Mouse (Mus musculus): Measurements from ENCODE around the gene Phf5a. TPM values are rescaled to one million over a fixed set of nuclear protein-coding genes. Genes with fewer than 3 reads are reported as not detected.

Phf5a gene
- total RNA-seq, 4 experiments from 2014 or later = 38.1 to 43.5 (median 38.2) TPM

- DNase-seq (ENCODE audit: low spot score in 2 of 2) = no peak
These were observed 42.5 kb downstream of the Phf5a start for GRCm38 (mm10) chr15:81829208-81829580.

- no peak for DNase-seq (ENCODE audit: low spot score in 2 of 2)
These were observed 43.1 kb downstream of the Phf5a start for GRCm38 (mm10) chr15:81828426-81829207.

DNA sequence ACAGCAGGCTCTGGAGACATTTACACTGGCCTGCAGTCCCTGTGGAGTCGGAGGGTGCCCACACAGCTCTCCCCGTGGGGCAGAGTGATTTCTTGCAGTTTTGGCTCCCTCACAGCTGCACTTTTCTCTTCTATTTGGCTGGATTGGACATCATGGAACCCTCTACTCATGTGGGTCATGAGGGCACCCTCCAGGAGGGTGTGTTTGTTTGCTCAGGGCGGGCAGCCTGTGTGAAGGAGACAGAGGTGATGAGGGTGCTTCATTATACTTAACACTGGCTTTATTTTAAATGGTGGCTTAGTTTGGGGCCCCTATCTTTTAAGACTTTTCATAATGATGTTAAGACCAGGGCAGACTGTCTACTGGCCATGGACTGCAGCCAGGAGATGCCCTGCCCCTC, 46.9 kb downstream of the Phf5a start:
- no peak for DNase-seq (ENCODE audit: low spot score in 2 of 2)

DNA sequence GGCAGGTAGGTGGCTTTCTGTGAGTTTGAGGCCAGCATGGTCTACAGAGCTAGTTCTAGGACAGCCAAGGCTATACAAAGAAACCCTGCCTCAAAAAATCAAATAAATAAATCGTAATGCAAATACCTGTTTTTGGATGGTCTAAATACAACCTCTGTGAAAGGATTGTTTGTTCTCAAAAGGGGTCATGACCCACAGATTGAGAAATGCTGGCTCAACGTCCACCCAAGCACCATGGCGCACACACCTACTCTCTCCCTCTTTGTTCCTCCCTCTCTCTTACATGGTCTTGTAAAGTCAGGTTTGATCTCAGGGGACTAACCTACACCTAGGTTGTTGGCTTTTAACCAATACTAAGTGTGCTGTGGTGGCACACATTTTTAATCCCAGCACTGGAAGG, 49.1 kb downstream of the Phf5a start:
- DNase-seq (ENCODE audit: low spot score in 2 of 2) = no peak

DNA sequence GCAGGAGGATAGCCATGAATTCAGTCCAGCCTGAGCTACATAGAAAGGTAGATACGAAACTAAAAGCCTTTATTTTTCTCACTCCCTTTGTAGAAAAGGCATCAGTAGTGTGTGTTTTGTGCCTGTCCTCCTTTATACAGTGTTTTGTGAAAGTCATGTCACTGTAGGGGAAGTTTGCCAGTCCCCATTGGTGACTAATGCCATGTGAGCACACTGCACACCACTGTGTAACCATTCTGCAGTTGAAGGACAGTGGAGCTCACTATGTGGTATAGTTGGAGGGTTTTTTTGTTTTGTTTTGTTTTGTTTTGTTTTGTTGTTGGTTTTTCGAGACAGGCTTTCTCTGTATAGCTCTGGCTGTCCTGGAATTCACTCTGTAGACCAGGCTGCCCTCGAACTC, 53.3 kb downstream of the Phf5a start:
- no peak for DNase-seq (ENCODE audit: low spot score in 2 of 2)

- peak in 1 of 2 experiments; percentile 46 for DNase-seq (ENCODE audit: low spot score in 2 of 2)
These were observed 56.9 kb downstream of the Phf5a start for GRCm38 (mm10) chr15:81814716-81815370.

Other genes starting within 250 kb of the Phf5a start
- 10 to 100 TPM; 39.8 to 45.8 (median 43.9) TPM for gene L3mbtl2, start 208.0 kb downstream of the Phf5a start, total RNA-seq (2022)
- gene Chadl, start 174.6 kb downstream of the Phf5a start, total RNA-seq (2022) = 10 to 100 TPM in 3 of 4 experiments, 1 to 10 TPM in 1; 9.7 to 14.7 (median 13.1) TPM
- gene Zc3h7b, start 126.9 kb downstream of the Phf5a start, total RNA-seq (2022) = 100 to 1,000 TPM; 147 to 167 (median 158) TPM
- gene Rangap1, start 126.4 kb downstream of the Phf5a start, total RNA-seq (2022) = 100 to 1,000 TPM; 200 to 222 (median 212) TPM
- gene Tef, start 69.5 kb downstream of the Phf5a start, total RNA-seq (2022) = 100 to 1,000 TPM; 255 to 311 (median 291) TPM
- gene Tob2, start 13.1 kb downstream of the Phf5a start, total RNA-seq (2022) = 10 to 100 TPM; 26.6 to 40.2 (median 33.5) TPM
- 100 to 1,000 TPM; 453 to 537 (median 485) TPM for gene Aco2, start 398 bp upstream of the Phf5a start, total RNA-seq (2022)
- 10 to 100 TPM; 52.4 to 56.6 (median 55.3) TPM for gene Polr3h, start 54.3 kb upstream of the Phf5a start, total RNA-seq (2022)
- 10 to 100 TPM; 73.0 to 81.8 (median 75.8) TPM for gene Csdc2, start 64.8 kb upstream of the Phf5a start, total RNA-seq (2022)
- gene Pmm1, start 89.0 kb upstream of the Phf5a start, total RNA-seq (2022) = 100 to 1,000 TPM; 180 to 198 (median 188) TPM
- not detected for gene 1700029P11Rik, start 108.6 kb upstream of the Phf5a start, total RNA-seq (2022)
- 10 to 100 TPM; 21.9 to 28.5 (median 26.0) TPM for gene Xrcc6, start 115.9 kb upstream of the Phf5a start, total RNA-seq (2022)
- 100 to 1,000 TPM in 2 of 4 experiments, 10 to 100 TPM in 2; 81.8 to 126 (median 105) TPM for gene Desi1, start 162.0 kb upstream of the Phf5a start, total RNA-seq (2022)
- 100 to 1,000 TPM; 103 to 133 (median 117) TPM for gene Snu13, start 175.7 kb upstream of the Phf5a start, total RNA-seq (2022)
- gene 4930407I10Rik, start 187.2 kb upstream of the Phf5a start, total RNA-seq (2022) = not detected
- gene Mei1, start 198.1 kb upstream of the Phf5a start, total RNA-seq (2022) = 1 to 10 TPM; 3.9 to 5.5 (median 4.0) TPM

Data from left cerebral cortex, adult 8-10 months (tissue).